Mouse (Mus musculus) heart, embryonic 16.5 days (tissue): Measurements from ENCODE around the gene Kif16b. TPM values are rescaled to one million over a fixed set of nuclear protein-coding genes. Genes with fewer than 3 reads are reported as not detected.
A peak's percentile ranks its signal among the peaks of the same experiment; 100 is the strongest.

Experiments used
- ATAC-seq: fragments of 200-750 bp; cut with Nextera tagmentation; replicated peaks from 2 replicates; pipeline ENCODE4 v1.8.0; 2017; ENCODE audit warnings: moderate number of reproducible peaks; ENCODE audit not compliant: insufficient read depth, low FRiP score; ENCODE audit errors: extremely low read depth
- H3K27ac ChIP-seq: fragments of 300-500 bp; sonication (generic); 2 replicates; pipeline ENCODE4 v1.5.1; 2014; ENCODE audit warnings: mild to moderate bottlenecking, low read length, control low read depth, moderate library complexity
- H3K27me3 ChIP-seq: fragments of 300-500 bp; sonication (generic); 2 replicates; pipeline ENCODE4 v1.6.1; 2014; ENCODE audit warnings: low read length, mixed read lengths; ENCODE audit not compliant: control insufficient read depth, insufficient read depth
- H3K36me3 ChIP-seq: fragments of 300-500 bp; sonication (generic); 2 replicates; pipeline ENCODE4 v1.6.1; 2014; ENCODE audit not compliant: control insufficient read depth, insufficient read depth
- H3K4me1 ChIP-seq: fragments of 300-500 bp; sonication (generic); 2 replicates; pipeline ENCODE4 v1.6.1; 2014; ENCODE audit warnings: low read length, mixed read lengths; ENCODE audit not compliant: control insufficient read depth, insufficient read depth
- H3K4me2 ChIP-seq: fragments of 300-500 bp; sonication (generic); 2 replicates; pipeline ENCODE4 v1.6.1; 2014; ENCODE audit warnings: low read depth, mild to moderate bottlenecking, control low read depth, low read length
- H3K4me3 ChIP-seq: fragments of 300-500 bp; sonication (generic); 2 replicates; pipeline ENCODE4 v1.5.1; 2014; ENCODE audit warnings: mild to moderate bottlenecking, control low read depth, low read length
- H3K9ac ChIP-seq: fragments of 300-500 bp; sonication (generic); 2 replicates; pipeline ENCODE4 v1.6.1; 2014; ENCODE audit warnings: low read length, control low read depth
- H3K9me3 ChIP-seq: fragments of 300-500 bp; sonication (generic); replicated peaks from 2 replicates; pipeline ENCODE4 v1.6.1; 2016; ENCODE audit warnings: low read length; ENCODE audit not compliant: control insufficient read depth
- WGBS: fragments of 180-500 bp; shearing (Covaris S2); extraction: QIAGEN DNeasy Blood & Tissue Kit; methylation state at CpG from one replicate; pipeline ENCODE4 v1.1.7; 2014; 5-methylcytosine and 5-hydroxymethylcytosine counted together
- polyA plus RNA-seq: library from polyadenylated mRNA; unstranded; fragments of >200 nt; fragmentation: Nextera tagmentation; extraction: Ambion mirVana; gene quantifications from 2 replicates; pipeline ENCODE4 v1.2.1, GENCODE M21; 2015

The Kif16b gene
- polyA plus RNA-seq, 1 experiment from 2014 or later = 11.8 TPM

DNA sequence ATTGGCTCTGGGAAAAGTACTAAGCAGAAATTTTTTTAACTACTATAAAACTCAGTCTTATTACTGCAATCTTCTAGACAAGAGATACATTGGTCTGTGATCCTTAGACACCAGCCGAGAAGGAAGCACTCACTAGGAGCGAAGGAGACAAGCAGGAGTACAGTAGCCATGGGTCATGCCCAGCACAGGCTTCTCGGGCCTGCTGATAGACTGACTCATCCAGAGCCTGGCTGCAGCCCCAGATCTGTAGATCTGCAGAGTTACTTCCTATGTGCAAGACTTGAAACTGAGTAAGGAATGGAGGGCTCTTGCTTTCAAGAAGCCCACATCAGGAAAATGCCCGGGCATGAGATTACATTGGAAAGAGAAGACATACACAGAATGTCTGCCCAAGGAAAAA is 169.0 kb downstream of the Kif16b start:
- Histone ChIP-seq H3K27me3 (no peaks in the 10 kb centered on the region), H3K36me3 (no peaks in the 10 kb centered on the region), H3K4me2 (no peak overlapping the region), H3K4me1 (peaks cover 19% of the 10 kb centered on the region), H3K9me3 (no peaks in the 10 kb centered on the region), H3K4me3 (no peak overlapping the region), H3K9ac (no peak overlapping the region), H3K27ac (no peak overlapping the region)
- WGBS = 75% methylated on average over 4 of the region's 4 CpGs
- ATAC-seq = no peak

DNA sequence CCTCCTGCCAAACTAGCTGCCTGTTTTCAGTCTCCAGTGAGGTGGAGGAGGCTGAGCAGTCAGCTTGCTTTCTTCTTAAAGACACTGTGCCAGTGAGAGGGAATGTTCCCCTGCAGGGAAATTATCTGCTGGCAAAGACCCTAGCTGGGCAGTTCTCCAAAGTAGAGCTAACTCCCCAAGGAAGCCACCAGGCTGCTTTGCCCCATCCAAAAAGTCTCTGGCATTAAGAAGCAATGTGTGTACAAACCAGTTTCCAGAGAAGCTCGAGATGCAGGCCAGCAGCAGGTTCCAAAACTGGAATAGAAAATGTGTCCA is 169.6 kb downstream of the Kif16b start:
- 0 out of 2 replicates have a peak overlapping the region, but pooled peaks have one; percentile 25 for H3K27ac ChIP-seq

DNA sequence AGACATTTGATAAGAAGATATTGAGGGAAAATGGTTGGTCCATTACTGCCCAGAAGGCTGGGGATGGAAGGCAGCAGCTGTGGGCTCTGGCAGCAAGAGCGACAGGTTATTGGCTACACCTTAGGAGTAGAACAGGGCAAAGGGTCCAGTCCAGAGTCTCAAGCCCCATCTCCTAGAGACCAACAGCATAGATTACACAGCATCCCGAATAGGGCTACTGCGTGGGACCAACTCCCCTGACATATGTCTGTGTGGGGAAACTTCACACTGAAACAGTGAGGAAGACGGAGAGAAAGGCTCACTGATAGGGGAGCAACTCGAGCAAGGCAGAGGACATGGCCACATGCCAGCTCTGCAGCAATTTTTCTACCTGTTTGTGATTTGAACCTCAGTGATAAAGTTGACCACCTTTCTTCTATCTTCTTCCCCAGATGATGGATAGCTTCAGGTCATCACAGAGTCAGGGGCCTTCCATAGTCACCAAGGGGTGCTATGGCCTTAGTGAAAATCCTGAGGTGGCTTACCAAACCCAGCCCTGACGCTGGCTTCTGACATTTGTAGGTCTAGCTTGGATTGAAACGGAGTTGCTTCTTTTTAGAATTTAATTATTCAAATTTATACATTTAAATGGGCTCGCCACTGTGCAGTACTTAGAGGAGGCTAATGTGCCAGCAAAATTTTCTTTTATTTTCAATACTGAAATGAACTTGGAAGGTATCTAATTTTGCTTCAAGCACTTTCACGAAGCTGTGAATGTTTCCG is 170.1 kb downstream of the Kif16b start:
- Histone ChIP-seq H3K27me3 (no peaks in the 10 kb centered on the region), H3K36me3 (no peaks in the 10 kb centered on the region), H3K4me3 (no peak overlapping the region), H3K9ac (no peak overlapping the region), H3K4me2 (no peak overlapping the region), H3K9me3 (no peaks in the 10 kb centered on the region), H3K27ac (0 out of 2 replicates have a peak overlapping the region, but pooled peaks have one; percentile 25), H3K4me1 (peaks cover 19% of the 10 kb centered on the region)
- 66% methylated on average over 10 of the region's 10 CpGs for WGBS
- no peak for ATAC-seq

More for the DNA sequence above, 169.6 kb downstream of the Kif16b start:
- Histone ChIP-seq H3K4me3 (no peak overlapping the region), H3K27me3 (no peaks in the 10 kb centered on the region), H3K9ac (0 out of 2 replicates have a peak overlapping the region, but pooled peaks have one; percentile 1), H3K9me3 (no peaks in the 10 kb centered on the region), H3K4me2 (0 out of 2 replicates have a peak overlapping the region, but pooled peaks have one; percentile 17), H3K36me3 (no peaks in the 10 kb centered on the region), H3K4me1 (peaks cover 19% of the 10 kb centered on the region)
- WGBS = 16% methylated on average over 1 of the region's 1 CpGs
- peak; percentile 62; the same call in 1 of the 2 replicates for ATAC-seq

DNA sequence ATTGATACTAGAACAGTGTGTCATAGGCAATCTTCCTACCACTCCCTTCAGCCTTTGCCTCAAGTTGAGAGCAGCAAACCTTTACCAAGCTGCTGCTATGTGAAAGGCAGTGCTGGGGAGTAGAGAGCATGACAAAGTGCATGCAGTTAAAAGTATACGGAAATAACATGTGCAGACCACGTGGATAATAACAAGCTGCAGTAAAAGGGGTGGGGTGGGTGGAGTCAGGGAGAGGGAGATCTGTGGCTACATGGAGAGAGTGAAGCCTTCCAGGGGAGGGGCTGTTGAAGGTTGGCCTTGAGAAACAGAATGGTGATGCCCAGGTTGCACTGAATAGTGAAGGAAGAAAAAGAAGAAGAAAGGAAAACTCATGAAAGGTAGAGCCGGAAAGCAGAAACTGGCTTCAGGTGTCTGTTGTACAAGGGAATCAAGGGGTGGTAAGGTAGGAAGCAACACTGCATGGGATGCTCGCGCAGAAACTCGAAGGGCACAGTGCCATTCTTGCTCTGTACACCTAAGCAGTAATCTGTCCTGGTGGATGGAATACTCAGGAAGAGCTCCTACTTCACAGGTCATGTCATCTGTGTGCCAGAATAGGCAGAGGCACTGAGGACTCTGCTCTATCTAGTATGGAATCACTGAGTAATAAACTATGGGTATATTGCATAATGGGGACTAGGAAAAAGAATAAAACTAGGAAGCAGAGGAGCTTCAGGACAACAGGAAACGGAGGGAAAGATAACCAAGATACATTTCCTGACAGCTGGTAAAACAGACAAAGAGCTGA is 176.9 kb downstream of the Kif16b start:
- Histone ChIP-seq H3K27me3 (no peaks in the 10 kb centered on the region), H3K27ac (no peak overlapping the region), H3K36me3 (no peaks in the 10 kb centered on the region), H3K9ac (no peak overlapping the region), H3K4me2 (no peak overlapping the region), H3K4me1 (no peaks in the 10 kb centered on the region), H3K4me3 (no peak overlapping the region), H3K9me3 (no peaks in the 10 kb centered on the region)
- no peak for ATAC-seq
- WGBS = 73% methylated on average over 7 of the region's 7 CpGs

DNA sequence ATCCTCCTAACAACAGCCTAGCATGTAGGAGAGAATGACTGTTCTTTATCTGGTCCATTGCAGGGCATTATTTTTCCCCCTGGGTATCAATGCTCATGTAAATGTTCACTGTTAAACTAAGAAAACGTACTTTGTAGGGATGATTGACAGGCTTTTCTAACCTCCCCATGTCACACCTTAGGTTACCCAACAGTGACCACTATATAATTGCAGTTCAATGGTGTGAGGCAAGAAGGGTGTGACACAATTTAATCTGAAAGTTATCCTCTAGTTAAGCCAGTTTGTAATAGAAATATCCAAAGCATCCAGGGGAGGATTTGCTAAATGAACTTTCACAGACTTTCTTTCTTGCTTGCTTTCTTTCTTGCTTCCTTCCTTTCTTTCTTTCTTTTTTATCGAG is 181.2 kb downstream of the Kif16b start:
- no peaks in the 10 kb centered on the region for H3K9me3 ChIP-seq
- H3K4me2 ChIP-seq = no peak overlapping the region
- peaks cover 6% of the 10 kb centered on the region for H3K4me1 ChIP-seq
- H3K9ac ChIP-seq = no peak overlapping the region
- no peaks in the 10 kb centered on the region for H3K27me3 ChIP-seq
- ATAC-seq = no peak
- no peaks in the 10 kb centered on the region for H3K36me3 ChIP-seq
- no peak overlapping the region for H3K4me3 ChIP-seq
- WGBS = 75% methylated on average over 2 of the region's 2 CpGs
- H3K27ac ChIP-seq = no peak overlapping the region

DNA sequence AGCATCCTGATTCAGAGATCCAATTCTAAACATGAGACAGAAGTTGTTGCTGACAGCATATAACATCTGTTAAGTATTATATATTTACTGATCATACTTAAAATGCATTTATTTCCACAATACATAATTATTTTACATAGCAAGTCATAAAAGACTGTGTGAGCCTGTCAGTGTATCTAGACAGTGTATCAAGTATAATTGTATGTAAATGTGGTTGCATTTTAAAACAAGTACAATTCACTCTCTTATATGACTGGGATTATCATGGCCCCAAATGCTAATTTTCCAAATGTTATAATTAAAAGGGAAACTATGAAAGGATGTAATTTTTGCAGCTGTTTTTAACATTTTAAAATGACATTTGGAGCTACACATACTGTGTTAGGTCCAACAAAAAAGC is 182.3 kb downstream of the Kif16b start:
- Histone ChIP-seq H3K4me1 (peaks cover 10% of the 10 kb centered on the region), H3K27me3 (no peaks in the 10 kb centered on the region), H3K4me2 (no peak overlapping the region), H3K9ac (no peak overlapping the region), H3K27ac (no peak overlapping the region), H3K36me3 (no peaks in the 10 kb centered on the region), H3K4me3 (no peak overlapping the region), H3K9me3 (no peaks in the 10 kb centered on the region)
- ATAC-seq = no peak

DNA sequence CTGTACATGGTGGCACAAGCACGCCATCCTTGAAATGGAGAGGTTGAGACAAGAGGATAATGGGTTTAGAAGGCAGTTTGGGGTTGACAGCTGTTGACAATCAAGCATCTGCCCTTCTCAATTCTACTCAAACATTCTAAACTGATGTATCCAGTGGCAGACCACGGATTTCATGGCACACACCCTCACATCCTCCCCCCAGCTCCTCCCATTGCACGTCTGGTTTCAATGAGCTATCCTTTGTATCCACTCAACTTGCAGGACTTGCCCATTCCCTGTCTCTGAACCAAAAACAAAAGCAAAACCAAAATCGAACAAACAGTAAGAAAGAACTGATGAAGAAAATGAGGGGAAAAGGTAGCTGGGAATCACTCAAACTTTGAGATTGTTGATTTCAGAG is 183.7 kb downstream of the Kif16b start:
- Histone ChIP-seq H3K9ac (no peak overlapping the region), H3K27me3 (no peaks in the 10 kb centered on the region), H3K36me3 (peaks cover 1% of the 10 kb centered on the region), H3K9me3 (no peaks in the 10 kb centered on the region), H3K4me3 (no peak overlapping the region), H3K27ac (no peak overlapping the region), H3K4me1 (peaks cover 10% of the 10 kb centered on the region), H3K4me2 (no peak overlapping the region)
- no peak for ATAC-seq
- 81% methylated on average over 4 of the region's 4 CpGs for WGBS

DNA sequence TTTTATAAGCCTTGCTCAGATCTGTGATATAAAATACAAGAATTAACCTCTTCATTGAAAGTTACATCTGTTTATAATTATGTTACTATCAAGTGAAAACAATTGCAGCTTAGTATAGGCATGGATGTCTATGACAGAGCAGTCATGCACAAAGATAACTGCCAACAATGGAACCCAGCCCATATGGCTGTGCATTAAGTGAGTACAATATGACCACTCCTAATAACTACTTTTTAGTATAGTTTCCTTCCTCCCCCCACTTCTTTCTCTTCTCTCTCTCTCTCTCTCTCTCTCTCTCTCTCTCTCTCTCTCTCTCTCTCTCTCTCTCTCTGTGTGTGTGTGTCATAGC is 185.4 kb downstream of the Kif16b start:
- H3K4me1 ChIP-seq = peaks cover 10% of the 10 kb centered on the region
- no peaks in the 10 kb centered on the region for H3K9me3 ChIP-seq
- H3K27ac ChIP-seq = no peak overlapping the region
- H3K4me3 ChIP-seq = no peak overlapping the region
- H3K4me2 ChIP-seq = no peak overlapping the region
- no peaks in the 10 kb centered on the region for H3K27me3 ChIP-seq
- H3K9ac ChIP-seq = no peak overlapping the region
- no peak for ATAC-seq
- H3K36me3 ChIP-seq = peaks cover 9% of the 10 kb centered on the region

DNA sequence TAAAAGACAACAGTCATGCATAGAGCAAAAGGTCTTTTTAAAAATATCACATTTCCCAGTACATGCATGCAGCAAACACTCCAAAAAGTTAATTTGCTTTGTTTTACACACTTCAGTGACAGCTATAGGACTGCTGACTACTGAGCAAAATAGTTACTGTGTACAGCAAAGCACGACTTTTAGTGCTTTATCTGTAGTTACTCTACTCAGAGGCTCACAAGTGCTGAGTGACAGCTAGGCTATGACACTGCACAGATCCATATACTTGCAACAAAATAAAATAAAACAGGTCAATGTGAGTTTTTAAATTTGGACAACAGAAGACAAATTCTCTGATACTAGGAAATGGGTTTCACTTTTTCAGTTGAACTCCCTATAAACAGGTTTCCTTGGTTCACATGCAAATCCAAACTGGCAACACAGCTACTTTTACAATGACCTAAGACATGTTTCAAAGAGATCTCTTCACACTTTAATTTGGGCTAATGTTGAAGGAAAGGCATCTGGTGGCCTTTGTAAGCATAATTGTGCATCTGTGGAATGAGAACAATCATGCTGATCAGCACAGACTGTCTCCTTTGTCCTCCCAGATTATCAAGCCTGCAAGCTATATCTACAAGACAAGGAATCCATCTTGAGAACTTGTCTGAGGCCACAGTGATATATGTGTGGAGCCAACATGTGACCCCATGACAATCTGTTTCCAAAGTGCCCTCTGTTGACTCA is 186.0 kb downstream of the Kif16b start:
- H3K9ac ChIP-seq = no peak overlapping the region
- H3K36me3 ChIP-seq = peaks cover 9% of the 10 kb centered on the region
- H3K9me3 ChIP-seq = no peaks in the 10 kb centered on the region
- H3K4me2 ChIP-seq = no peak overlapping the region
- no peak overlapping the region for H3K27ac ChIP-seq
- peak; percentile 69; the same call in 1 of the 2 replicates for ATAC-seq
- no peaks in the 10 kb centered on the region for H3K27me3 ChIP-seq
- H3K4me3 ChIP-seq = no peak overlapping the region
- 19% methylated on average over 1 of the region's 1 CpGs for WGBS
- H3K4me1 ChIP-seq = peaks cover 10% of the 10 kb centered on the region
